Mouse (Mus musculus) myocyte (in vitro differentiated cells): ENCODE data around the gene Tvp23b. TPM values are rescaled to one million over a fixed set of nuclear protein-coding genes. Genes with fewer than 3 reads are reported as not detected.
A peak's percentile ranks its signal among the peaks of the same experiment; 100 is the strongest.

ENCODE experiments used
- H3K27me3 ChIP-seq: one replicate; pipeline ENCODE4 v1.6.1; 2011; ENCODE audit not compliant: control insufficient read depth, insufficient read depth, insufficient read length
- H3K36me3 ChIP-seq: one replicate; pipeline ENCODE4 v1.6.1; 2011; ENCODE audit not compliant: control insufficient read depth, insufficient read depth
- H3K4me2 ChIP-seq: one replicate; pipeline ENCODE4 v1.6.1; 2011; ENCODE audit warnings: low read depth, control low read depth
- H3K4me3 ChIP-seq: one replicate; pipeline ENCODE4 v1.5.1; 2011; ENCODE audit warnings: mild to moderate bottlenecking, control low read depth, moderate library complexity
- H3K79me2 ChIP-seq: one replicate; pipeline ENCODE4 v1.6.1; 2011; ENCODE audit not compliant: control insufficient read depth, insufficient read depth
- H3ac ChIP-seq: one replicate; pipeline ENCODE4 v1.6.1; 2011; ENCODE audit not compliant: control insufficient read depth, insufficient read length
- CEBPB ChIP-seq: IDR thresholded peaks from 2 replicates; pipeline ENCODE4 v1.6.1; 2011; ENCODE audit warnings: mild to moderate bottlenecking, moderate library complexity; ENCODE audit not compliant: poor library complexity, insufficient read depth, severe bottlenecking
- E2F4 ChIP-seq: IDR thresholded peaks from one replicate; pipeline ENCODE4 v1.6.1; 2011; ENCODE audit warnings: mild to moderate bottlenecking, control low read depth, moderate library complexity; ENCODE audit not compliant: insufficient read depth
- MAX ChIP-seq: IDR thresholded peaks from one replicate; pipeline ENCODE4 v1.6.1; 2011; ENCODE audit warnings: low read depth, mild to moderate bottlenecking, control low read depth
- MYOD1 ChIP-seq, 3 experiments: IDR thresholded peaks; one replicate each; pipeline ENCODE4 v1.6.1; 2011; ENCODE audit warnings: control low read depth in 2 of 3, low read depth in 2 of 3, mild to moderate bottlenecking in 2 of 3, moderate library complexity in 1 of 3; ENCODE audit not compliant: insufficient read length in 2 of 3, control insufficient read depth in 1 of 3
- MYOG ChIP-seq, 3 experiments: IDR thresholded peaks; one replicate each; pipeline ENCODE4 v1.6.1; 2011; ENCODE audit warnings: control low read depth in 2 of 3, low read depth in 2 of 3, mild to moderate bottlenecking in 2 of 3; ENCODE audit not compliant: insufficient read length in 2 of 3, control insufficient read depth in 1 of 3, insufficient read depth in 1 of 3
- POLR2A ChIP-seq: IDR thresholded peaks from one replicate; pipeline ENCODE4 v1.6.1; 2011; ENCODE audit warnings: low read depth, mild to moderate bottlenecking, control low read depth, moderate library complexity; ENCODE audit not compliant: insufficient read length
- POLR2AphosphoS2 ChIP-seq: IDR thresholded peaks from one replicate; pipeline ENCODE4 v1.6.1; 2011; ENCODE audit warnings: low read depth, control low read depth; ENCODE audit not compliant: insufficient read length
- REST ChIP-seq: IDR thresholded peaks from one replicate; pipeline ENCODE4 v1.6.1; 2011; ENCODE audit warnings: mild to moderate bottlenecking, control low read depth, moderate library complexity; ENCODE audit not compliant: insufficient read depth, insufficient read length
- SRF ChIP-seq: IDR thresholded peaks from one replicate; pipeline ENCODE4 v1.6.1; 2011; ENCODE audit warnings: low read depth; ENCODE audit not compliant: control insufficient read depth, insufficient read length
- TCF12 ChIP-seq: IDR thresholded peaks from one replicate; pipeline ENCODE4 v1.6.1; 2011; ENCODE audit warnings: mild to moderate bottlenecking, control low read depth; ENCODE audit not compliant: poor library complexity, insufficient read depth, severe bottlenecking
- TCF3 ChIP-seq: IDR thresholded peaks from one replicate; pipeline ENCODE4 v1.6.1; 2011; ENCODE audit warnings: low read depth, control low read depth; ENCODE audit not compliant: insufficient read length
- USF1 ChIP-seq: IDR thresholded peaks from one replicate; pipeline ENCODE4 v1.6.1; 2011; ENCODE audit warnings: low read depth, mild to moderate bottlenecking, control low read depth, moderate library complexity
- polyA plus RNA-seq: library from polyadenylated mRNA; unstranded; fragments of >200 nt; fragmentation: generic; extraction: Trizol; gene quantifications from one replicate; pipeline ENCODE4 v1.2.1, GENCODE M21; 2012; ENCODE audit warnings: missing spikeins

The Tvp23b gene
- 18.2 TPM for polyA plus RNA-seq

DNA sequence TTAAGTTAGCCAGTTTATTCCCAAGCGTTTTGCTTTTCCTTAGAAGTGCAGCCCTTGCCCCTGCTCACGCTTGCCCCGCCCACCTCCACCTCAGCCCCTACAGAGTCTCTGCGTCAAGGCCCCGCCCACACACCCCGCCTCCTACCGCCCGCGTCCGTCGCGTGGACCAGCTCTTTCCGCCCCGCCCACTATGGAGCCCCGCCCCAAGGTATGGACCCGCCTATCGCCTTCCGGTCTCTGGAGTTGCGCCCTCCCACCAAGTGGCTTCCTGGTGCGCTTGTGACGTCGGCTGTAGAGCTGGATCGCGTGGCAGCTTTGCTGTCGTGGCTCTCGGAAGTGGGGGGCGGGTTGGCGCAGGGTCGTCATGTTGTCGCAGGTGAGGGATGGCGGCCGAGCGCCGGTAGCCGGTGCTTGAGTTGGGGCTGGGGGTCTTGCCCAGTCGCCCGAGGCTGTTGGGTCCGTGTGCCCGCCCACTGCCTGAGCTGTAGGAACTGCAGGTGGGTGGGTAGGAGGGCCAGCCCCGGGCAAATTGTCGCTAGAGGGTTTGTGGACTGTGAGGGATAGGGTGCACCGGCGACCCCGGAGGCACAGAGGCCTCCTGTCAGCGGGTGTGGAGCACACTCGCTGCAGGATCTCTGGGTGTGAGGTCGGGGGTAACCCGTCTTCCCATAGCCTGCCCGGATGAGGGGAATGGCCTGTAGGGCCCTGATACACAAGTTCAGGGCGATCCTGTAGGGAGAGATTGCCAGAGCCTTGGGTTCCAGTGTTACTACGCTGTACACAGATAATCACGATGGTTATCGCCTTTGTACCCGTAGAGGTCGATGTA, at the start of gene Tvp23b:
Gene Tvp23b (plus strand): TSS at position 236 of the 829 bp plus-strand sequence.
- TF ChIP-seq TCF3 (no peak), POLR2AphosphoS2 (peak; percentile 81), POLR2A (peak; percentile 85)
- Histone ChIP-seq H3ac (peak within 1 kb of the TSS; percentile 88), H3K27me3 (no peaks in the 10 kb centered on the region), H3K4me3 (peak within 1 kb of the TSS; percentile 67), H3K79me2 (peaks cover 17% of the 10 kb centered on the region), H3K4me2 (peak within 1 kb of the TSS; percentile 85), H3K36me3 (peaks cover 5% of the 10 kb centered on the region)

DNA sequence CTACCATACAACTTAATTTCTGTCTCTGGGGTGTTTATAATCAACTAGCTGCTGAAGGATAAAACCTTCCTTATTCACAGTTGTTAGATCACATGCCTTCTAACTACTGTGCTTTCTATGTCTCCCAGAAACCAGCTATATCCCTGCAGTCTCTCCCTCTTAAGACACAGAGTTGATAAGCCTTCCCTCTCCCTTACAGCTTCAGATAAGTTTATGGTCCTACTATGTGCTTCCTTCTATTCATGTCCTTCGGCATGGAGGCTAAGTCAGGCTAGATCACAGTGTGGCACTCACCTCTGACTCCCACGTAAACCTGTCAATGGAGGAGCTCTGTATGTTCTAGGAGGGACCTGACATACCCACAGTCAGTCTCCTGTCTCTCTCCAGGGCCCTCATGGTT, 48.9 kb upstream of the Tvp23b start:
- no peak overlapping the region for H3ac ChIP-seq

DNA sequence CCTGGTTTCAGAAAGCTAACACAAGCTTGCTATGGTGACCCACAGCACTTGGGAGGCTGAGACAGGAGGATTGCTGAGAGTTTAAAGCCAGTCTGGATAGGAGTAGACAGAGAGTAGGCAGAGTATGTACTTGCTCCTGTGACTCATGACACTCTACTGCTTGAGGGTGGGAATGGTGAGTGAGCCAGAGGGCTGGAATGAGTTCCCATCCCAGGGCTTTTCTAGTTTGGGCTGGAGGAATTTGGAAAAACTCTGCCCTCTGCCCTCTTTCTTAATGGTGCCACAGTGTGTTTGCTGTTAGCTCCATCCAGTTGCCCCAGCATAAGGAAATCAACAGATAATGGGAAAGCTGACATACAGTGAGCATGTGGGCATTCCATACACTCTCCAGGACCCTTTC, 47.3 kb upstream of the Tvp23b start:
- Histone ChIP-seq H3K36me3 (peaks cover 72% of the 10 kb centered on the region), H3K4me3 (no peak overlapping the region), H3ac (no peak overlapping the region), H3K27me3 (no peaks in the 10 kb centered on the region), H3K79me2 (peaks cover 33% of the 10 kb centered on the region), H3K4me2 (no peak overlapping the region)
- no peak for TF ChIP-seq CEBPB
- no peak for TF ChIP-seq E2F4
- no peak for TF ChIP-seq MYOG (IDR thresholded peaks at IDR 0.05; ENCODE audit: control insufficient read depth in 1 of 3, insufficient read depth in 1 of 3, insufficient read length in 2 of 3, low read depth in 2 of 3)
- TF ChIP-seq SRF = no peak
- TF ChIP-seq USF1 = no peak
- no peak for TF ChIP-seq TCF12
- TF ChIP-seq POLR2AphosphoS2 = no peak
- TF ChIP-seq MYOD1 (IDR thresholded peaks at IDR 0.05; ENCODE audit: control insufficient read depth in 1 of 3, insufficient read length in 2 of 3, low read depth in 2 of 3) = no peak
- no peak for TF ChIP-seq REST
- TF ChIP-seq MAX = no peak
- no peak for TF ChIP-seq TCF3
- no peak for TF ChIP-seq POLR2A

More for the DNA sequence above, 48.9 kb upstream of the Tvp23b start:
- Histone ChIP-seq H3K79me2 (peaks cover 48% of the 10 kb centered on the region), H3K27me3 (no peaks in the 10 kb centered on the region), H3K36me3 (peaks cover 58% of the 10 kb centered on the region), H3K4me3 (no peak overlapping the region), H3K4me2 (no peak overlapping the region)
- no peak for TF ChIP-seq TCF12
- no peak for TF ChIP-seq MAX
- TF ChIP-seq USF1 = no peak
- TF ChIP-seq POLR2A = no peak
- TF ChIP-seq CEBPB = no peak
- TF ChIP-seq SRF = no peak
- no peak for TF ChIP-seq MYOD1 (IDR thresholded peaks at IDR 0.05; ENCODE audit: control insufficient read depth in 1 of 3, insufficient read length in 2 of 3, low read depth in 2 of 3)
- no peak for TF ChIP-seq REST

DNA sequence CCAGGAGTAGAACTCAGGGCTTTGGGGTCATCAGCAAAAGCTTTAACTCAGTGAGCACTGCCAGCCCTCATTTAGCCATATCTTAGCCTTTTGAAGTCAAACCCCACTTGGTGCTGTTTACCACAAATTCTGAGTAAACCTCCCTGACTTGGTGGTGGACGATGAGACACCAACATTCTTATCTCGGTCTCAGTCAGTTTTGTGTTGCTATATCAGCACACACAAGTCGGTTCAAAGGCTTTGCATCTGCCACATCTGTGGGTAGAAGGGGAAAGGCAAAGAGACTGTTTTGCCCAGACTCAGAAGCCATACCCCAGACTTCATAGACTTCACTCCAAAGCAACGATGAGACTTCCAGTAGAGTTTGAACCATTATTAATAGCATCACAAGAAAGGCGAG, 34.7 kb upstream of the Tvp23b start:
- Histone ChIP-seq H3K36me3 (peaks cover 21% of the 10 kb centered on the region), H3ac (no peak overlapping the region), H3K79me2 (no peaks in the 10 kb centered on the region), H3K27me3 (no peaks in the 10 kb centered on the region), H3K4me3 (no peak overlapping the region), H3K4me2 (no peak overlapping the region)
- TF ChIP-seq USF1 (no peak), MAX (no peak), POLR2AphosphoS2 (no peak), E2F4 (no peak), TCF12 (no peak)

DNA sequence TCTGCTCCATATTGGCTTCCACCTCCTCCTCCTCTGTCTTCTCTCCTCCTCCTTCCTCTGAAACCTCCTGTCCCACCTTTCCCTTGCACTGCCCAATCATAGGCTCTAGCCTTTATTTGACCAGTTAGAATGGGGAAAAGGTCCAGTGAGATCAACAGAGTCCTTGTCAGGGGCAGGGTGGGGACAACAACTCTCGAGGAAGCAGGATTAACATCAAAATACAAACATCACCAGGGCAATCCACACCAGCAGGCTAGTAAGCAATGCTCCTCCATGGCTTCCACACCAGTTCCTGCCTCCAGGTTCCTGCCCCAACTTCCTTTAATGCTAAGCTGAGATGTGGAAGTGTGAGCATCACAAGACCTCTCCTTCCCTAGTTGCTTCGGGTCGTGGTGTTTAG, 33.5 kb upstream of the Tvp23b start:
- TF ChIP-seq MYOG (IDR thresholded peaks at IDR 0.05; ENCODE audit: control insufficient read depth in 1 of 3, insufficient read depth in 1 of 3, insufficient read length in 2 of 3, low read depth in 2 of 3) (no peak), TCF3 (no peak), REST (no peak), CEBPB (no peak), POLR2AphosphoS2 (no peak), POLR2A (no peak), USF1 (no peak), MYOD1 (IDR thresholded peaks at IDR 0.05; ENCODE audit: control insufficient read depth in 1 of 3, insufficient read length in 2 of 3, low read depth in 2 of 3) (no peak)

More for the DNA sequence above, 33.5 kb upstream of the Tvp23b start:
- Histone ChIP-seq H3K4me2 (no peak overlapping the region), H3K4me3 (no peak overlapping the region), H3K79me2 (no peaks in the 10 kb centered on the region), H3K27me3 (no peaks in the 10 kb centered on the region), H3ac (no peak overlapping the region), H3K36me3 (peaks cover 13% of the 10 kb centered on the region)
